9 mouse cellular contexts compared by ENCODE assay signal in genomic region chr5:24352251-24352859, GRCm38 (mm10). TPM values are rescaled to one million over a fixed set of nuclear protein-coding genes. Genes with fewer than 3 reads are reported as not detected.
DNase-seq lines count a peak whose midpoint lies in the region; ATAC-seq lines count a peak whose summit lies in the region.
"Had no signal": no experiment of that assay in that cellular context is flagged by ENCODE, and none has a peak within 500 bp of the region (broad histone marks: within the 10 kb centered on the region; RNA-seq: fewer than 3 reads in every experiment).

No protein-coding gene starts in this region.

- H3K27me3 ChIP-seq in forebrain, embryonic 11.5 days (ENCODE audit: control insufficient read depth, insufficient read depth, low read length), result peaks cover 25% of the 10 kb centered on the region
- 0 out of 2 replicates have a peak, but pooled peaks cover 3% of the 10 kb centered on the region for H3K27me3 ChIP-seq in hindbrain, embryonic 14.5 days (ENCODE audit: control insufficient read depth, insufficient read depth, low read length)
- peaks cover 3% of the 10 kb centered on the region; the same call in 1 of the 2 replicates for H3K27me3 ChIP-seq in midbrain, embryonic 14.5 days (ENCODE audit: control insufficient read depth, insufficient read depth, low read length)

- peak overlapping the region; percentile 98 for H3K4me2 ChIP-seq in forebrain, embryonic 11.5 days (ENCODE audit: low read depth, low read length, severe bottlenecking)
- H3K4me2 ChIP-seq in hindbrain, embryonic 14.5 days (replicated peaks), result peak overlapping the region; percentile 97
- peak overlapping the region; percentile 97 for H3K4me2 ChIP-seq in midbrain, embryonic 14.5 days (ENCODE audit: low read length)

- H3K36me3 ChIP-seq in forebrain, embryonic 11.5 days (ENCODE audit: control insufficient read depth, insufficient read depth, low read length), result no peaks in the 10 kb centered on the region
- H3K36me3 ChIP-seq in hindbrain, embryonic 14.5 days (replicated peaks; ENCODE audit: control insufficient read depth, insufficient read depth), result no peaks in the 10 kb centered on the region
- no peaks in the 10 kb centered on the region for H3K36me3 ChIP-seq in midbrain, embryonic 14.5 days (ENCODE audit: control insufficient read depth, insufficient read depth, low read length)

- peak overlapping the region; percentile 18 for H3K9ac ChIP-seq in forebrain, embryonic 11.5 days (ENCODE audit: low read length)
- peak overlapping the region; percentile 89 for H3K9ac ChIP-seq in hindbrain, embryonic 14.5 days
- H3K9ac ChIP-seq in midbrain, embryonic 14.5 days (replicated peaks; ENCODE audit: low read length), result peak overlapping the region; percentile 91

- peak overlapping the region; percentile 68 for H3K4me3 ChIP-seq in forebrain, embryonic 11.5 days (ENCODE audit: low read depth, low read length)
- peak overlapping the region; percentile 84 for H3K4me3 ChIP-seq in hindbrain, embryonic 14.5 days (replicated peaks; ENCODE audit: low read length)
- peak overlapping the region; percentile 82 for H3K4me3 ChIP-seq in midbrain, embryonic 14.5 days (replicated peaks; ENCODE audit: low read depth, low read length)

- H3K4me1 ChIP-seq in forebrain, embryonic 11.5 days (replicated peaks; ENCODE audit: control insufficient read depth, insufficient read depth, low read length), result peaks cover 24% of the 10 kb centered on the region
- peaks cover 48% of the 10 kb centered on the region for H3K4me1 ChIP-seq in hindbrain, embryonic 14.5 days (replicated peaks; ENCODE audit: control insufficient read depth, insufficient read depth, low read length)
- peaks cover 54% of the 10 kb centered on the region for H3K4me1 ChIP-seq in midbrain, embryonic 14.5 days (ENCODE audit: control insufficient read depth, insufficient read depth, low read length)

- H3K9me3 ChIP-seq in forebrain, embryonic 11.5 days (ENCODE audit: control insufficient read depth, low read length), result no peaks in the 10 kb centered on the region
- no peaks in the 10 kb centered on the region for H3K9me3 ChIP-seq in hindbrain, embryonic 14.5 days (ENCODE audit: control insufficient read depth, low read length)
- H3K9me3 ChIP-seq in midbrain, embryonic 14.5 days (ENCODE audit: control insufficient read depth, low read length), result no peaks in the 10 kb centered on the region

- WGBS in forebrain, embryonic 11.5 days, result 1% methylated on average over 23 of the region's 24 CpGs
- 1% methylated on average over 22 of the region's 24 CpGs for WGBS in hindbrain, embryonic 14.5 days
- under 1% methylated on average over 24 of the region's 24 CpGs for WGBS in midbrain, embryonic 14.5 days

- intact Hi-C loops in gastrocnemius, postnatal 14 days (cut with DNase I; ENCODE audit: low total_unique reads), result no loop called here

- H3K27ac ChIP-seq in forebrain, embryonic 11.5 days (ENCODE audit: low read depth, low read length), result peak overlapping the region; percentile 93
- peak overlapping the region; percentile 94 for H3K27ac ChIP-seq in hindbrain, embryonic 14.5 days
- peak overlapping the region; percentile 95 for H3K27ac ChIP-seq in midbrain, embryonic 14.5 days (replicated peaks; ENCODE audit: low read depth, low read length)

- DNase-seq in gastrocnemius, postnatal 14 days, result peak; percentile 48
- DNase-seq in gastrocnemius, adult 18-20 months (ENCODE audit: low spot score), result no peak
- peak; percentile 83 for DNase-seq in adrenal gland, adult 2 months
- DNase-seq in forebrain, embryonic 11.5 days (ENCODE audit: low spot score), result peak; percentile 76
- DNase-seq in hindbrain, embryonic 14.5 days (ENCODE audit: low spot score), result no peak
- peak; percentile 73 for DNase-seq in midbrain, embryonic 14.5 days
- peak; percentile 54 for DNase-seq in thymus, postnatal 14 days

- peak; percentile 34 for ATAC-seq in forebrain, embryonic 11.5 days (replicated peaks; ENCODE audit: low FRiP score)
- ATAC-seq in hindbrain, embryonic 14.5 days (ENCODE audit: low FRiP score), result peak; percentile 38
- peak; percentile 40 for ATAC-seq in midbrain, embryonic 14.5 days (ENCODE audit: low FRiP score, low TSS enrichment)
- no peak for ATAC-seq in erythroid progenitor cell, adult 5-6 weeks (replicated peaks; ENCODE audit: low FRiP score, poor library complexity, severe bottlenecking)

RNA-seq across cellular contexts. Expression of gene Kcnh2, which starts 1.0 kb away (rescaled TPM):
- 1 to 10 TPM; 1.8 to 4.2 TPM for total RNA-seq in gastrocnemius, postnatal 14 days (2021)
- 1 to 10 TPM; 1.1 to 1.5 TPM for total RNA-seq in gastrocnemius, adult 18-20 months (2021)
- total RNA-seq in adrenal gland, adult 2 months (2021), result 10 to 100 TPM; 12.3 to 26.4 TPM
- polyA plus RNA-seq in adrenal gland, adult 2 months (2012; rRNA removed), result 75.2 and 99.5 TPM in 2 replicates
- 9.1 and 10.9 TPM in 2 replicates for polyA plus RNA-seq in forebrain, embryonic 11.5 days (2014; fragmentation: Nextera tagmentation; extraction: Ambion mirVana)
- polyA plus RNA-seq in hindbrain, embryonic 14.5 days (2014; fragmentation: Nextera tagmentation; extraction: Ambion mirVana), result 13.9 and 15.1 TPM in 2 replicates
- polyA plus RNA-seq in midbrain, embryonic 14.5 days (2014; fragmentation: Nextera tagmentation; extraction: Ambion mirVana), result 10.2 and 13.1 TPM in 2 replicates
- not detected in 2 replicates for total RNA-seq in erythroid progenitor cell, adult 5-6 weeks (2015; ENCODE audit: low replicate concordance)
- not detected in 2 replicates for total RNA-seq in erythroid progenitor cell, adult 5-6 weeks (2017; ENCODE audit: low replicate concordance)
- total RNA-seq: liver, adult 2 months had no signal
- polyA plus RNA-seq: liver, adult 2 months had no signal

RNA-seq across cellular contexts. Expression of gene Nos3, which starts 12.3 kb away (rescaled TPM):
- total RNA-seq in gastrocnemius, postnatal 14 days (2021), result 10 to 100 TPM in 1 of 2 experiments, 1 to 10 TPM in 1; 8.6 to 10.6 TPM
- 1 to 10 TPM; 4.3 to 8.1 TPM for total RNA-seq in gastrocnemius, adult 18-20 months (2021)
- 10 to 100 TPM in 1 of 2 experiments, 1 to 10 TPM in 1; 8.5 to 13.6 TPM for total RNA-seq in adrenal gland, adult 2 months (2021)
- polyA plus RNA-seq in adrenal gland, adult 2 months (2012; rRNA removed), result 22.1 and 33.1 TPM in 2 replicates
- polyA plus RNA-seq in forebrain, embryonic 11.5 days (2014; fragmentation: Nextera tagmentation; extraction: Ambion mirVana), result 6.6 and 7.4 TPM in 2 replicates
- 8.6 and 10.6 TPM in 2 replicates for polyA plus RNA-seq in hindbrain, embryonic 14.5 days (2014; fragmentation: Nextera tagmentation; extraction: Ambion mirVana)
- polyA plus RNA-seq in midbrain, embryonic 14.5 days (2014; fragmentation: Nextera tagmentation; extraction: Ambion mirVana), result 5.1 and 7.0 TPM in 2 replicates
- total RNA-seq in erythroid progenitor cell, adult 5-6 weeks (2015; ENCODE audit: low replicate concordance), result not detected in 2 replicates
- not detected in 2 replicates for total RNA-seq in erythroid progenitor cell, adult 5-6 weeks (2017; ENCODE audit: low replicate concordance)

RNA-seq across cellular contexts. Expression of gene Atg9b, which starts 39.6 kb away (rescaled TPM):
- under 1 TPM; 0.11 to 0.14 TPM for total RNA-seq in gastrocnemius, postnatal 14 days (2021)
- total RNA-seq in gastrocnemius, adult 18-20 months (2021), result under 1 TPM; 0.16 to 0.19 TPM
- 1 to 10 TPM; 1.5 to 1.7 TPM for total RNA-seq in adrenal gland, adult 2 months (2021)
- 7.5 and 11.6 TPM in 2 replicates for polyA plus RNA-seq in adrenal gland, adult 2 months (2012; rRNA removed)
- 0.21 and 0.44 TPM in 2 replicates for polyA plus RNA-seq in forebrain, embryonic 11.5 days (2014; fragmentation: Nextera tagmentation; extraction: Ambion mirVana)
- 1.6 and 2.4 TPM in 2 replicates for polyA plus RNA-seq in hindbrain, embryonic 14.5 days (2014; fragmentation: Nextera tagmentation; extraction: Ambion mirVana)
- 0.72 and 1.0 TPM in 2 replicates for polyA plus RNA-seq in midbrain, embryonic 14.5 days (2014; fragmentation: Nextera tagmentation; extraction: Ambion mirVana)
- not detected in 2 replicates for total RNA-seq in erythroid progenitor cell, adult 5-6 weeks (2015; ENCODE audit: low replicate concordance)
- total RNA-seq in erythroid progenitor cell, adult 5-6 weeks (2017; ENCODE audit: low replicate concordance), result not detected in 2 replicates

RNA-seq across cellular contexts. Expression of gene Abcb8, which starts 41.1 kb away (rescaled TPM):
- 10 to 100 TPM; 36.2 to 43.6 TPM for total RNA-seq in gastrocnemius, postnatal 14 days (2021)
- total RNA-seq in gastrocnemius, adult 18-20 months (2021), result 10 to 100 TPM; 30.4 to 40.3 TPM
- 10 to 100 TPM; 63.6 to 69.8 TPM for total RNA-seq in adrenal gland, adult 2 months (2021)
- 165 and 174 TPM in 2 replicates for polyA plus RNA-seq in adrenal gland, adult 2 months (2012; rRNA removed)
- polyA plus RNA-seq in forebrain, embryonic 11.5 days (2014; fragmentation: Nextera tagmentation; extraction: Ambion mirVana), result 45.5 and 57.8 TPM in 2 replicates
- 42.0 and 45.6 TPM in 2 replicates for polyA plus RNA-seq in hindbrain, embryonic 14.5 days (2014; fragmentation: Nextera tagmentation; extraction: Ambion mirVana)
- 45.3 and 52.1 TPM in 2 replicates for polyA plus RNA-seq in midbrain, embryonic 14.5 days (2014; fragmentation: Nextera tagmentation; extraction: Ambion mirVana)
- total RNA-seq in erythroid progenitor cell, adult 5-6 weeks (2015; ENCODE audit: low replicate concordance), result 11.9 TPM in 1 of 2 replicates, not detected in the other
- 1.7 and 8.0 TPM in 2 replicates for total RNA-seq in erythroid progenitor cell, adult 5-6 weeks (2017; ENCODE audit: low replicate concordance)

Comparison
In these comparisons a context has a peak if more than half of its experiments do, and no peak if none do; other contexts are left out.
1. DNase-seq: peak in gastrocnemius, postnatal 14 days (single experiment), adrenal gland, adult 2 months (single experiment), forebrain, embryonic 11.5 days (single experiment), midbrain, embryonic 14.5 days (single experiment) and thymus, postnatal 14 days (single experiment); none in gastrocnemius, adult 18-20 months (single experiment) and hindbrain, embryonic 14.5 days (single experiment).
2. H3K9ac ChIP-seq: peak in every context shown above with its lines; median percentile 91 in midbrain, embryonic 14.5 days; 89 in hindbrain, embryonic 14.5 days; 18 in forebrain, embryonic 11.5 days.
3. RNA of gene Nos3, which starts 12.3 kb away (total RNA-seq): 8.5 to 13.6 TPM in adrenal gland, adult 2 months, 8.6 to 10.6 TPM in gastrocnemius, postnatal 14 days and 4.3 to 8.1 TPM in gastrocnemius, adult 18-20 months; not detected in erythroid progenitor cell, adult 5-6 weeks; every median in the first group is over 4 times any median in the second.
4. Peak in every context shown above with its lines, with median percentiles within 50 percentile points of each other: H3K27ac ChIP-seq, H3K4me2 ChIP-seq and H3K4me3 ChIP-seq.